Mouse (Mus musculus) cerebellum, adult 2 months (tissue): ENCODE results near the gene Tango6.

Source experiments
- CTCF ChIP-seq: fragments of 200-500 bp; IDR thresholded peaks from 2 replicates; pipeline ENCODE4 v1.5.1; 2011; ENCODE audit warnings: low read depth, mild to moderate bottlenecking, control low read depth, low read length, moderate library complexity, borderline replicate concordance; ENCODE audit not compliant: insufficient read depth
- POLR2A ChIP-seq: fragments of 200-500 bp; IDR thresholded peaks from 2 replicates; pipeline ENCODE4 v1.6.1; 2011; ENCODE audit warnings: low read length, control low read depth, borderline replicate concordance; ENCODE audit not compliant: insufficient read depth

GRCm38 (mm10) chr8:106646153-106646552 lies 36.7 kb upstream of the Tango6 start:
- TF ChIP-seq CTCF = no peak
- TF ChIP-seq POLR2A = no peak
